Mouse (Mus musculus) frontal cortex, postnatal 10 days (tissue): ENCODE results near the gene Defb29.

ENCODE experiments used
- DNase-seq, 2 experiments: peaks; one replicate each; pipeline ENCODE4 v3.0.0; 2022; ENCODE audit warnings: low spot score in 2 of 2, mixed read lengths in 1 of 2

Gene Defb29

GRCm38 (mm10) chr2:152539944-152540710 is at the start of gene Defb29:
TSS of gene Defb29 (minus strand) at chr2:152540098.
- no peak for DNase-seq

- no peak for DNase-seq
These were observed 49.1 kb upstream of the Defb29 start for GRCm38 (mm10) chr2:152589021-152589420.

GRCm38 (mm10) chr2:152588450-152588849 is 48.6 kb upstream of the Defb29 start:
- DNase-seq: no peak

- DNase-seq: no peak
These were observed 47.1 kb upstream of the Defb29 start for GRCm38 (mm10) chr2:152586926-152587560.

- no peak for DNase-seq
These were observed 40.7 kb upstream of the Defb29 start for GRCm38 (mm10) chr2:152580612-152581011.

- DNase-seq: no peak
These were observed 40.2 kb upstream of the Defb29 start, which contains the start of gene Defb19 for GRCm38 (mm10) chr2:152580107-152580506. TSS of gene Defb19 (minus strand) at chr2:152580312.

- DNase-seq: no peak
These were observed 33.6 kb upstream of the Defb29 start for GRCm38 (mm10) chr2:152573484-152573883.

GRCm38 (mm10) chr2:152572114-152572794 is 32.4 kb upstream of the Defb29 start, which contains the start of gene Defb21:
TSS of gene Defb21 (plus strand) at chr2:152572744.
- DNase-seq: no peak

GRCm38 (mm10) chr2:152570313-152570712 is 30.4 kb upstream of the Defb29 start:
- DNase-seq: no peak

GRCm38 (mm10) chr2:152569881-152570280 is 30.0 kb upstream of the Defb29 start:
- no peak for DNase-seq

GRCm38 (mm10) chr2:152569038-152569437 is 29.1 kb upstream of the Defb29 start, which contains the start of gene Gm17416:
TSS of gene Gm17416 (plus strand) at chr2:152569338.
- DNase-seq: no peak

GRCm38 (mm10) chr2:152556655-152557054 is 16.8 kb upstream of the Defb29 start:
- DNase-seq: no peak

- DNase-seq: peak; percentile 11 to 57
These were observed 14.0 kb upstream of the Defb29 start for GRCm38 (mm10) chr2:152553774-152554423.

- DNase-seq: no peak
These were observed 8.2 kb upstream of the Defb29 start for GRCm38 (mm10) chr2:152548124-152548523.

GRCm38 (mm10) chr2:152544691-152545090 is 4.8 kb upstream of the Defb29 start:
- DNase-seq: peak; percentile 50 to 54

- DNase-seq: no peak
These were observed 3.6 kb upstream of the Defb29 start for GRCm38 (mm10) chr2:152543478-152543877.

- DNase-seq: no peak
These were observed 3.0 kb upstream of the Defb29 start for GRCm38 (mm10) chr2:152542897-152543296.

GRCm38 (mm10) chr2:152541979-152542378 is 2.1 kb upstream of the Defb29 start:
- no peak for DNase-seq

GRCm38 (mm10) chr2:152517981-152518380 is 21.9 kb downstream of the Defb29 start, which contains the start of gene Defb28:
TSS of gene Defb28 (plus strand) at chr2:152518255.
- no peak for DNase-seq

- DNase-seq: no peak
These were observed 23.8 kb downstream of the Defb29 start for GRCm38 (mm10) chr2:152516084-152516483.

GRCm38 (mm10) chr2:152511592-152511991 is 28.3 kb downstream of the Defb29 start, which contains the start of gene Defb26:
TSS of gene Defb26 (minus strand) at chr2:152511692.
- DNase-seq: no peak

GRCm38 (mm10) chr2:152503950-152504349 is 35.9 kb downstream of the Defb29 start:
- DNase-seq: no peak
